Mouse (Mus musculus) gastrocnemius, adult 2 months (tissue): ENCODE results near the gene Frmd4b. TPM values are rescaled to one million over a fixed set of nuclear protein-coding genes. Genes with fewer than 3 reads are reported as not detected.
A peak's percentile ranks its signal among the peaks of the same experiment; 100 is the strongest.

ENCODE experiments used
- DNase-seq: peaks from one replicate; pipeline ENCODE4 v3.0.0; 2022
- H3K27ac ChIP-seq: fragments of 200-600 bp; 2 replicates; pipeline ENCODE4 v1.8.1; 2022; ENCODE audit warnings: mild to moderate bottlenecking
- H3K4me3 ChIP-seq: fragments of 200-600 bp; 2 replicates; pipeline ENCODE4 v1.8.1; 2022; ENCODE audit warnings: mild to moderate bottlenecking, moderate library complexity
- CTCF ChIP-seq: fragments of 200-600 bp; IDR thresholded peaks from 2 replicates; pipeline ENCODE4 v1.8.1; 2022; ENCODE audit warnings: antibody characterized with exemption, mild to moderate bottlenecking, moderate library complexity
- intact Hi-C: fragments of 180-260 bp; cut with DNase I; formaldehyde crosslinking; loops from one replicate; pipeline ENCODE4 v1.15.1; 2025
- total RNA-seq, 2 experiments: library from RNA; stranded (reverse); gene quantifications; 2 replicates each; pipeline ENCODE4 v1.2.3; 2021

Frmd4b gene
- total RNA-seq, 2 experiments from 2014 or later = 6.7 to 7.0 TPM

DNA sequence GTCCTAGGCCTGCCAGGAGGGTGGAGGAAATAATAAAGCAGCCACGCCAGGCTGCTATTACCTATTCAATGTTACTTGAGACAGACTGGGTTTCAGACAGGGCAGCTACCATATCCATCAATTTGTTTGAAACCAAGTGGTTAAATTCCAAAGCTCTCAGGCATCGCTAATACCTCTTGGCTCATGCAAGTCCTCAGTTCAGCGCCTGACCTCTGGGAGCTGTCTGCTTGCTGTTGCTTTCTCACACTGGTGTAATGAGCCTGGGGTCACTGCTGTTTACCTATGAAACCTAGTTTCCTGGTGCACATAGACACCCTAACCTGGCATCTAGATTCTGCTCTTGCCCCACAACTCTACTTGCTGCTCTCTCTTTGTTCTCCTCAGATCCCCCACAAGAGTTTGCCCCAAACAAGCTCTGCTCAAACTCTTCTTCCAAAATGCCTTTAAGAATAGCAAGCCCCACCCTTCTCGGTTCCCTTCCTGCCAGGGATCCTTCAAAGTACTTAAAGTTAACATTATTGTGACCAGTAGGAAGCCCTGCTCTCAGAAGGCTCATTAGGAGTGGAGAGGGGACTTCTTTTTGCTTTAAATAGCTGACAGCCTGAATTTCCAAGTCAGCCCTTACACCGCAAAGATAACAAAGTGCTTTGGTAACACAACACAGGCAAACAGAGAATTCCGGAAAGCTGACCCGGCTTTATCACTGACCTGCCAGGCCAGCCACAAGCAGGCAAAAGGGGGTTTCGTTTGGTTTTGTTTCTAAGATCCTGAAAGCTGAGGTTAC, 267.8 kb downstream of the Frmd4b start:
- TF ChIP-seq CTCF = no peak
- peak overlapping the region; percentile 73 for H3K27ac ChIP-seq
- intact Hi-C loops = loop anchor here (5.0 kb wide), 1 partner anchor 37 kb away; no protein-coding TSS in a partner anchor
- peak overlapping the region; percentile 11 for H3K4me3 ChIP-seq
- DNase-seq = no peak

DNA sequence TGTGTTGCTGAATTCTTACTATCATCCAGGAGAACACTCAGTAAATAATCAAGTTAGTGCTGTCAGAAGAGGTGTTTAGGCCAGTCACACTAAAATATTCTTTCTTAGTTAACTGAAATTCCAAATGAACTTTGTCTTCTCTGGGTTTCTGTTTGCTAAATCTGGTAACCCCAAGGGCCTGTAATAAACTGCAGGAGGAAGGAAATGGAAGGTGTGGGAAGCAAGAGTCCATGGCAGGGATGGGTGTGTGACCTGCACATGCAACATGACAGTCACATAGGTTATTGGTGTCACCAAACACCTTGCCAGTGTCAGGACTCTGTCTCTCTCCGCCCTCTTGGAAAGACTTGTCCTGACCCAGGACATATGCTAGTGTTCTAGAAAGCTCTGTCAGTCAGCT, 270.4 kb downstream of the Frmd4b start:
- intact Hi-C loops = no loop called here
- Histone ChIP-seq H3K27ac (no peak overlapping the region), H3K4me3 (no peak overlapping the region)
- DNase-seq = no peak
- TF ChIP-seq CTCF = no peak

DNA sequence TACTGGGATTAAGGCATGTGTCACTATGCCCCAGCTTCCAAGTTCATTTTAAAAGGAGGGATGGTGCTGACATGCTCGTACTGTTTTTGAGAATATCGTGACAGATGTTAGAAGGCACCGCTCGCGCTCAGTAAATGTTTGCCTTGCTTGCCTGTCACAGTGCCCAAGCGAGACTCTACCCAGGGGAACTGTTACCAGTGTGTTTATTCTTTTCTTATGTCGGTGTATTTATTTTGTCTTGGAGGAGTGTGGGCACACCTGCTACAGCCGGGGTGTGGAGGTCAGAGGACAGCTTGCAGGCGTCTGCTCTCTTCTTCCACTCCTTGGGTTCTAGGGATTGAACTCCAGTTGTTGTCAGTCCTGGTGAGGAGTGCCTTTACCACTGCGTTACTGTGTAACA, 270.8 kb downstream of the Frmd4b start:
- DNase-seq = no peak
- no peak for TF ChIP-seq CTCF
- Histone ChIP-seq H3K4me3 (no peak overlapping the region), H3K27ac (no peak overlapping the region)
- intact Hi-C loops = no loop called here

DNA sequence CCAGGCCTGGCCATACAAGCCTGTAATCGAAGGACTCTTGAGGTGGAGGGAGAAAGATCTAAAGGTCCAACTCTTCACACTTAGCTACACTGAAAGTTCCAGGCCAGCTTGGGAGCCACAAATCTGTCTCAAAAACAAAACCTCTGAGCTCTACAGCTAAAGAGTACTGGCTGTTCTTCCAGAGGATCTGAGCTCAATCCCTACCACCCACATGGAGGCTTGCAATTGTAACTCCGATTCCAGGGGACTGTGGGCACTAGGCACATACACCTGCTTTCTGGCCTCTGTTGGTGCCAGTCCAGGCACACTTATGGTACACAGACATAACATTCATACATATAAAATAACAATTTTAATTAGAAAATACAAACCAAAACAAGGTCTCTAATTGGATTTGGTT, 271.4 kb downstream of the Frmd4b start:
- Histone ChIP-seq H3K27ac (no peak overlapping the region), H3K4me3 (no peak overlapping the region)
- no peak for DNase-seq
- intact Hi-C loops = no loop called here
- TF ChIP-seq CTCF = no peak

DNA sequence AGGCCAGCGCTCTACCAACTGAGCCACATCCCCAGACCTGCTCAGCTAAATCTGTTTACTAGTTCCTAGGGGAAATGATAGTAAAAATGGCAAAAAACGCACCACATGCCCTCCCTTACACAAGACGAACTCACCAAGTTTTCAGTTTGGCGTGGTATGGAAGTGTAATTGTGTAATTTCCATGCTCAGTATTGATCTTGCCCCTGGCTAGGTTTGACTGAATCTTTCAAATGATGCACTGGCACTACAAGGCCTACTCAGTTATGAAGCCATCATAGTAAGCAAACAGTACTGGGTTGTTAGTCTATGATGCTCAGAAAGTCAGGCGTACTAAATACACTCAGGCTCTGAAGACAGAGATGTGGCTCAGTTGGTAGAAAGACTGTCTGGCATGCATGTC, 275.2 kb downstream of the Frmd4b start:
- Histone ChIP-seq H3K4me3 (no peak overlapping the region), H3K27ac (no peak overlapping the region)
- intact Hi-C loops = no loop called here
- no peak for TF ChIP-seq CTCF
- DNase-seq = no peak

DNA sequence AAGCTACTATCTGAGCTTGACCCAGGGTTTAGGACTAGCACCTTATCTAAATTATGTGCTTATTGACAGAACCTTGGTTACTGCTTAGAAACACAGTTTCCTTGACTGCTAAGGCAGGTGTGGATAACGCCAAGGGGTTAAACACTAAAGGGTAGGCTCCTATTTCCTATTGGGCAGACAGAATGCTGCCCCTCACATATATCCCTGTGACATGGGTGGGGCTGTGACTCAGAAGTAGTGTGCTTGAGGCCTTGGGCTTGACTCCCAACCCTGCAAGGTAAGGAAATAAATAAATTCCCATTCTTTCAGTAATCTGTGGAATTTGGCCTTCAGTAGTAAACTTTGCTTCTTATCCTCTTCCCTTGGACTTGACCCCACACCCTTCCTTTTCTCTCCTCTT, 275.7 kb downstream of the Frmd4b start:
- no peak for TF ChIP-seq CTCF
- H3K27ac ChIP-seq = no peak overlapping the region

DNA sequence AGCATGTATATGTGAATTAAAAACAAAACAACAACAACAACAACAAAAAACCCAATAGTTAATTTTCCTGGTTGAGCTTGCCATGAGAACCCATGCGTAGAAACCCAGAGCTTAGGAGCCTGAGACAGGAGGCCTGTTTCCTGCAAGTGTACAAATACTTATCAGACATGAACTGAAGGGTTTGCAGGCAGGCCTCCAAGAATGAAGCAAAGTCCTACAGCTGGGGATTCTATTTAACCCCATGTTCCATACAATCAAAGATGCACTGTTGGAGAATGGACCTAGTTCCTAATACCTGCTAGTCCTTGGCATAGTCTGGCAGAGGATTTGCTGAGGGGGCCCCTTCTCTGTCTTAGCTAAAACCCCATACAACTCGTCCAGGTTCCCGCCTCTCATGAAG, 276.2 kb downstream of the Frmd4b start:
- TF ChIP-seq CTCF = no peak
- no peak overlapping the region for H3K27ac ChIP-seq
- DNase-seq = no peak
- intact Hi-C loops = no loop called here
- H3K4me3 ChIP-seq = no peak overlapping the region

More for the DNA sequence above, 275.7 kb downstream of the Frmd4b start:
- DNase-seq = no peak
- H3K4me3 ChIP-seq = no peak overlapping the region
- intact Hi-C loops = no loop called here

DNA sequence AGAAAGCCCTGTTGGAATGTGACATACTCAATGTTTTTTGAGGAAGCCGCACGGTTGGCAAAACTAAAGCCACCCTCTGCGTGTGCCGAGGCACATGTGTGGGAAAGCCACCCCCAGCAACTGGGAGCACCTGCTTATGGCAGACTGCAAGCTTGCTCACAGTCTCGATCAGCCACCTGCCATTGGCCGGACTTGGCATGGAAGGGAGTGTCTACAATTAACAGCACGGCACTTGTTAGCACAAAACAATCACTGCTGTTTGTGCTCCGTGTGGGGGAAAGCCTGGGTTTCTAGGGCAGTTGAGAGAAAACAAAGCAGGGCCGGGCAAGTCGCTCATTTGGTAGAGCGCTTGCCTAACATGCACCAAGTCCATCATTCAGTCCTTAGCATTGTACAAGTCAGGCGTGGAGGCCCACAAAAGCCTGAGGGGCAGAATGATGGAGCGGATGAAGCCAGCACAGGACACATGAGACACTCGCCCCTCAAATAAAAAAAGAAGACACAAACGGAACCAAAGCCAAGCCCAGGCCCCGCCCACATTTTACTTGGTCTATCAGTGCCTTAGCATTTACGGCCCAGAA, 277.0 kb downstream of the Frmd4b start:
- no peak for DNase-seq
- intact Hi-C loops = no loop called here
- no peak for TF ChIP-seq CTCF

DNA sequence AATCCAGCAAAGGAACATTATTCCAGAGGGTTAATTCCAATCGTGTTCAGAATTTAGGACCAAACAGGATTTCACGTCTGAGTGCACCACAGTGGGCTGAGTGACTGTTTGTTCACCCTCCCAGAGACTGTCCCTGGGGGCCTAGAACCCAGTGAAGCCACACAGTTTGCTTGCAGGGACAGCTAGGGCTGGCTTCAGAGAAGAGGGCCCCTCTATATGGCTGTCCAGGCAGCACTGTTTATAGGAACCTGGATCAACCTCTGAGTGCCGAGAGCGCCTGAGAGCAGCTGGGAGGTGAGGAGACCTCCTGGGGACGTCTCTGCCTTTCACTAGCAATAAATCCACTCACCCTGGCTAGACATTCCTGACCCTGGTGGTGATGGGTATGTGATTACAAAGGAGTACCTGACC, 278.1 kb downstream of the Frmd4b start:
- no peak for DNase-seq
- H3K27ac ChIP-seq = no peak overlapping the region
- intact Hi-C loops = no loop called here
- no peak for TF ChIP-seq CTCF
- H3K4me3 ChIP-seq = no peak overlapping the region

More for the DNA sequence above, 277.0 kb downstream of the Frmd4b start:
- no peak overlapping the region for H3K4me3 ChIP-seq
- H3K27ac ChIP-seq = no peak overlapping the region

DNA sequence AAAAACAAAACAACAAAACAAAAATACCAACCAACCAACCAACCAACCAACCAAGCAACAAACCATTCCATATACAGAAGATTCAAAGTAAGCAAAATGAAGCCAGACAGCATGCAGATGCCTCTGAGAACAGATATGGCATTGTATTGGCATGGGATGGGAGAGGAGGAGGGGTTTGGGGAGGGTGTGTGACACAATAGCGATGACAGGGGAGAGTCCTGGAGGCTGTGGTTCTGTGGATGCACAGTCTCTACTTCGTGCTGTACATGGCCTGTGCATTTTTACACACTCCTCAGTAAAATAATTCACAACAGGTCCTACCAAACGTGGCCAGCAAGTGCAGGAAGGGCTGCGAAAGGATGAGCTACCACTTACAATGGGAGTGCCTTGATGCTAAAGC, 278.5 kb downstream of the Frmd4b start:
- Histone ChIP-seq H3K27ac (no peak overlapping the region), H3K4me3 (no peak overlapping the region)
- intact Hi-C loops = no loop called here
- DNase-seq = no peak
- no peak for TF ChIP-seq CTCF

DNA sequence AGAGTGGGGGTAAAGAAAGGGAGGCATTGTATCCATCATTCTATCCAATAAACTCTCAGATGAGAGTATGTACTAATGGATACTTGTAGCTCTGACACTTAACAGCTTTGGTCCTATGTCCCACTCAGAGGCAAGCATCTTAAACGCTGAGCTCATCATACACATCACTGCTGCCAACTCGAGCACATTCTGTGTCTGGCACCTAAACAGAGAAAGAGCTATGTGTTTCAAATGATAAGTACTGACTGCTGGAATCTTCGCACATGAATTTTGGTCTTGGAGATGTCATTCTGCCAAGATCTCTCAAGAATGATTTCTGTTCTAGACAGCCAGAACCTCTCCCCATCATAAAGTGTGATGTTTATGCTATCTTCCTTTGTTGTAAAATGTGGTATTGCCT, 284.0 kb downstream of the Frmd4b start:
- DNase-seq = no peak
- TF ChIP-seq CTCF = no peak
- intact Hi-C loops = no loop called here
- Histone ChIP-seq H3K27ac (no peak overlapping the region), H3K4me3 (no peak overlapping the region)

DNA sequence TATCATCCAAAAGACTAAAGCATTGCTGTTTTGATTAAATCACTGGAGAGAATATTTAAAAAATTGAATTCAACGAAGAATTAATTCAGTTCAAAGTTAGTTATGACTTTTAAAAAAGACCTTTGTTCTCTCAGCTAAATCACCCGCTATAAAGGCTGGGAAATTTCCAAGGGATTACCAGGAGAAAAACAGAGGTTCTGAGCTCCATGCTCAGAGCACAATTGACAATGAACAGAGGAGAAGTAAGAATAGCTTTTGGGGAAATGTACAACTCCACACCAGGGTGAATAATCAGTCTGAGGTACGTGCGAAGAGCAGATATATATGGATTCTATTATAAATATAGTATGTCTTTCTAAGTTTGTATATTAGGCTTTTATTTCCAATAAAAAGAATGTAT, 293.4 kb downstream of the Frmd4b start:
- no peak overlapping the region for H3K4me3 ChIP-seq
- no peak for TF ChIP-seq CTCF
- intact Hi-C loops = no loop called here
- H3K27ac ChIP-seq = no peak overlapping the region
- no peak for DNase-seq

DNA sequence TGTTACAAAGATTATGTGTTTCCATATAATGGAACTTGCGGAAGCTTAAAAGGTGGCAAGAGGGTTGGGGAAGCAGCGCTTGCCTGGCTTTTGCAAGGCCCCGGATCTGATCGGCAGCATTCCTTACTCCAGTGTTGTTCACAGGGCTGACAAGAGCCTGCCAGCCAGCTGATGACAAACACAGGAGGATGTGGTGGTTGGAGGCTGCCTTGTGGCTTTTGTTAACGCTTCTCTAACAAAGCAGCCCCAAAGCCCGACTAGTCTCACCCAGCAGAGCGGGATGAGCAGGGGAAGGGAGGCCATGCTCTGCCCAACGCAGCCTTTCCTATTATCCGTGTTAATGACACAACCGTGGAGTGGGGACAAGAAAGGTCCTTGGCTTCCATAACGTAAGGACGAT, 295.2 kb downstream of the Frmd4b start:
- intact Hi-C loops = no loop called here
- Histone ChIP-seq H3K4me3 (no peak overlapping the region), H3K27ac (no peak overlapping the region)
- DNase-seq = no peak
- TF ChIP-seq CTCF = no peak

DNA sequence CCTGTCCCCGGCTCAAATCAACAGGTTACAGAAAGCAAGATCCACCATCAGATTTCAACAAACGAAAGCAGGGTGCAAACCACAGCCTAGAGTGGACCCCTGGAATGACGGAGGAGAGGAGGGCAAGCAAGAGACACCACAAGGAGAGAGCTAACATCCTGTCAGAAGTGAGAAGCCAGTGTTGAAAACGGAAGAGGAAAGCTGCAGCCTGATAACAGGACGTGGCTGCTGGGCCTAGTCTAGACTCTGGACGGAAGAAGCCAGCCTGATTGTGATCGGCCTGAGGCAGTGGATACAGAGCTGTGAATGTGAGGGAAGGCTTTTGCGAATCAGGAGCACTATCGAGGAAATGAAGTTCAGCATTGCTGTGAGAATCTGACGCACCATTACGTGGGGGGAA, 296.2 kb downstream of the Frmd4b start:
- H3K27ac ChIP-seq = no peak overlapping the region
- DNase-seq = no peak
- TF ChIP-seq CTCF = no peak
- intact Hi-C loops = no loop called here
- H3K4me3 ChIP-seq = no peak overlapping the region
